Mouse (Mus musculus) C2C12 (cell line): ENCODE measurements around the gene Gzmk.

Source experiments
- CTCF ChIP-seq: IDR thresholded peaks from one replicate; pipeline ENCODE4 v1.5.1; 2011; ENCODE audit not compliant: control insufficient read depth, insufficient read depth, insufficient read length
- MAX ChIP-seq: IDR thresholded peaks from one replicate; pipeline ENCODE4 v1.6.1; 2011; ENCODE audit warnings: mild to moderate bottlenecking, control low read depth
- MYOD1 ChIP-seq: IDR thresholded peaks from one replicate; pipeline ENCODE4 v1.6.1; 2011; ENCODE audit warnings: low read depth; ENCODE audit not compliant: control insufficient read depth, insufficient read length
- USF1 ChIP-seq: IDR thresholded peaks from one replicate; pipeline ENCODE4 v1.6.1; 2011; ENCODE audit warnings: low read depth, mild to moderate bottlenecking, control low read depth, moderate library complexity

DNA sequence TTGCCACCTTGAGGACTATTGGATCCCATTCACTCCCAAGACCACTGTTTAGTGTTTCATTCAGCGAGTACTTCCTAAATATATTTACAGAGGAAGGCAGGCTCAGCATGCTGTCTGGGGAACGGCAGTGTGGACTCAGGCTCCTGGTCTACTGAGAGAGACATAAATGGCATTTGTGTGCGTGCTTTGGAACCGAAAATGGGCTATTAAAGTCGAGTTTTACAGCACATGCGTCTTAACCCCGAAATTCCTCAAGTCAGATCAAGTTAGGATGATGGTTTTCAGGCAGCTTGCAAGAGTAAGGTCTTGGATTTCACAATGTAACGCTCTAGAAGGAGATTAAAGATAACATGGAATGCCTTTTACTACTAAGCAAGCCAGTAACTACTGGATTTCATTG is 25.0 kb downstream of the Gzmk start:
- TF ChIP-seq USF1: no peak
- no peak for TF ChIP-seq CTCF
- TF ChIP-seq MYOD1: no peak
- TF ChIP-seq MAX: no peak
